Mouse (Mus musculus) stomach, postnatal 0 days (tissue): ENCODE results near the gene Olfr697.

Experiments used
- CTCF ChIP-seq: IDR thresholded peaks from 2 replicates; pipeline ENCODE4 v1.5.1; 2016; ENCODE audit warnings: antibody characterized with exemption, low read depth, mild to moderate bottlenecking, moderate library complexity
- EP300 ChIP-seq: optimal IDR thresholded peaks from 2 replicates; pipeline ENCODE3; 2016; ENCODE audit warnings: antibody characterized with exemption

DNA sequence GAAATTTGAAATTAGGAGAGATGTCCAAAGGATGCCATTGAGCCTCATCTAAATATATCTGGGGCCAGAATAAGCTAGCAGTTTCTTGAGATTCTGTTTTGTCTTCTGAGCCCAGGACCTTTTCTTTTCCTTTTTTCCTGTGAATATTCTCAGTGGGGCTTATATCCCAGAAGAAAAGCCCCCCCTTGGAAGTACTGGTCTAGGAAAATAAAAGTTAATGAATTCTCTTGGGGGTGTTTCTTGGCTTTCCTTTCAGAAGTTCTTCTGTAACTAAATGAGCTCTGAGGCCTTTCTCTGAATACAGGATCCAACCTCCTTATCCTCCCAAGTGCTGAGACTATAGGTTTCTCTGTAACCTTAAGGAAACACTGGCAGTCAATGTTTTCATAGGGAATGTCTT is 13.1 kb upstream of the Olfr697 start, which contains the start of gene Olfr698:
- TF ChIP-seq CTCF (no peak), EP300 (no peak)
